Mouse (Mus musculus): ENCODE measurements around the gene Nat8f6. TPM values are rescaled to one million over a fixed set of nuclear protein-coding genes. Genes with fewer than 3 reads are reported as not detected.
"Not testable (repeated sequence)": the region's sequence is repeated elsewhere in the genome, so short reads cannot be mapped to it uniquely, and the experiment has no call there.

The Nat8f6 gene
- total and polyA plus RNA-seq, 3 experiments: not detected

DNA sequence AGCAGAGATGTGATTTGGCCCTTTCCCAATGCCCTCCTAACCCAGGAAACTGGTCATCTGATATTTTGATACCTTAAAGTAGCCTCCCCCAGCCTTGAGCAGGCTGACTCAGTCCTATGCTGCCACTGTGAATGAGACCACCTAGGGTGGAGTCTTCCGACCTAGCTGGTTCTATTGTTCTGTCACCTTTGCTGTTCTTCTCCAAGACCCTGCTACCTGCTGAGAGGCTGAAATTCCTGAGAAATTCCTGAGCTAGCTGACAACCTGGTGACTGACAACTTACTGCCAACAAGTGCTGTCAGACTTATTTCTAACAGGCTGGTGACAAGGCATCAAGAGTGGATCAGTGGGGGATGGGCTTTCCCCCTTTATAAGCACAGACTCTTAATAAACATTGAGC lies 2.4 kb downstream of the Nat8f6 start:
- Histone ChIP-seq H3K36me3 (replicated peaks) (no peaks in the 10 kb centered on the region), H3K9me3 (replicated peaks) (no peaks in the 10 kb centered on the region), H3K4me3 (ENCODE audit: low read depth, low read length) (no peak overlapping the region), H3K27me3 (ENCODE audit: insufficient read depth, low read length) (no peaks in the 10 kb centered on the region), H3K4me1 (ENCODE audit: insufficient read depth, low read depth, low read length) (no peaks in the 10 kb centered on the region)
- TF ChIP-seq GATA1 (IDR thresholded peaks at IDR 0.05; ENCODE audit: borderline replicate concordance, low read length) (no peak), GATA2 (IDR thresholded peaks at IDR 0.05; ENCODE audit: borderline replicate concordance, low read depth, low read length) (no peak), POLR2AphosphoS5 (IDR thresholded peaks at IDR 0.05; ENCODE audit: insufficient replicate concordance, low read depth, low read length) (no peak), TAL1 (conservative IDR thresholded peaks at IDR 0.05; ENCODE audit: low read depth, low read length) (no peak), CTCF (IDR thresholded peaks at IDR 0.05; ENCODE audit: low read depth, low read length) (no peak)
- no peak for ATAC-seq (ENCODE audit: extremely low read depth, insufficient number of reproducible peaks, low FRiP score, poor library complexity, severe bottlenecking)
- DNase-seq (ENCODE audit: low spot score): no peak

DNA sequence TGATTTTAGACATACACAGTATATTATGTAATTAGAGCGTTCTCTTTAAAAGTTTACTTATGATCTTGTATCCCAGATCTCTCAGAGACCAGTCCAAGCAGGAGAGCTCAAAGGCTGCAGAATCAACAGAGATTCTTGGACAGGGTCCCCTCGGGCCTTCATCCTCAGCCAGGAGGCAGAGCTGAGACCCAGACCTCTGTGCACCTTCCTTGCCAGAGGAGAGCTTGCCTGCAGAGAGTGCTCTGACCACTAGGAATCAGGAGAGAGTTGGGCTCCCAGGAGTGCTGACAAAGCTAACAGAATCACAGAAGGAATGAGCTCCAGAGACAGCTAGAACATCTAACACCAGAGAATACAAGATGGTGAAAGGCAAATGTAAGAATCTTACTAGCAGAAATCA lies 7.4 kb downstream of the Nat8f6 start:
- no peaks in the 10 kb centered on the region for H3K9me3 ChIP-seq (replicated peaks)
- TF ChIP-seq TAL1 (conservative IDR thresholded peaks at IDR 0.05; ENCODE audit: low read depth, low read length) (no peak), CTCF (IDR thresholded peaks at IDR 0.05; ENCODE audit: low read depth, low read length) (no peak), POLR2AphosphoS5 (IDR thresholded peaks at IDR 0.05; ENCODE audit: insufficient replicate concordance, low read depth, low read length) (no peak), GATA1 (IDR thresholded peaks at IDR 0.05; ENCODE audit: borderline replicate concordance, low read length) (no peak), GATA2 (IDR thresholded peaks at IDR 0.05; ENCODE audit: borderline replicate concordance, low read depth, low read length) (no peak)
- H3K36me3 ChIP-seq (replicated peaks): no peaks in the 10 kb centered on the region
- H3K4me1 ChIP-seq (ENCODE audit: insufficient read depth, low read depth, low read length): no peaks in the 10 kb centered on the region
- ATAC-seq (ENCODE audit: extremely low read depth, insufficient number of reproducible peaks, low FRiP score, poor library complexity, severe bottlenecking): no peak
- DNase-seq (ENCODE audit: low spot score): no peak
- no peak overlapping the region for H3K4me3 ChIP-seq (ENCODE audit: low read depth, low read length)
- peaks cover 3% of the 10 kb centered on the region; the same call in 1 of the 2 replicates for H3K27me3 ChIP-seq (ENCODE audit: insufficient read depth, low read length)

DNA sequence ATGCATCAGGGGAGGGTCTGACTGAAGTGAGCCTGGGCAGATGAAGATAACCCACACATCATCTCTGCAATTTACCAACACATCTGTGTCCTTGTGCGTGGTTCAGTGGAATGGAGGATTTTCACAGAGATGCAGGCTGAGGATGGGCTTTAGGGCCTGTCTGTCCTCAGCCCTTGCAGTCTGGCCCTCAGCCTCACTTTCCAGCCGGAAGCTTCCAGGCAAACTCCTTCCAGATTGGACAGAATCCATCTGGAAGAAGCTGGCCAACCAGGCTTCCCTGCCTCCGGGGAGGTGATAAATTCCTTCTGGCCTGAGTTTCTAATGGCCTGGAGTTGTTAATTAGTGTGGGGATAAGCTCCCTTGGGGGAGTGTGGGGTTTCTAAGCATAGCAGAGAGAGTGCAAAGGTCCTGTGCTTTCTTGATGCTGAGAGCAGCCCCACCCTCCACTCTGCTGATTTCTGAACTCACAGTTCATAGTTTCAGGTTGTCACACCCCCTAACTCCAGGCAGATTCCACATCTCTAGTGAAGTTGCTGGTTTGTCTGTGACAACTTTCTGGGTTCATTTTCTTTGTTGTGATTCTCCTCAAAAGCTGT lies 9.7 kb downstream of the Nat8f6 start:
- not testable (repeated sequence) for DNase-seq (ENCODE audit: low spot score); H3K9me3 ChIP-seq (replicated peaks); H3K27me3 ChIP-seq (ENCODE audit: insufficient read depth, low read length); H3K4me1 ChIP-seq (ENCODE audit: insufficient read depth, low read depth, low read length); ATAC-seq (ENCODE audit: extremely low read depth, insufficient number of reproducible peaks, low FRiP score, poor library complexity, severe bottlenecking); H3K4me3 ChIP-seq (ENCODE audit: low read depth, low read length); H3K36me3 ChIP-seq (replicated peaks)

DNA sequence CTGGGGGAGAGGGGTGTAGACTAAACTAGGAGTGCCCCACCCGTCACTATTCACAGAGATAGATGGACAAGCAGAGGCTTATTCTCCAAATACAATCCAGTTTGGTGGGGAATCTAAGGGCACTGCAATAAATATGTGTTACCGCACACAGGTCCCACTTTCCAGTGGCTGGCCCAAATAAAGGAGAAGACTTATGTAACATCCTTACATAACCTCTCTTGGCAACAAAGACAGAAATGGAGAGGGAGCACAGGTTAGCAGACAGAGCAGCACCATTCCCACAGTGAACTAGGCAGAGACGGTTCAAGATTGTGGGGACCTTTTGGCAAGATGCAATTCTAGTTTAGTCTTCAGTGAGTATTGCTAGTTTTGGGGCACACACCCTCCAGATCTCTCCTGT lies 10.2 kb downstream of the Nat8f6 start:
- ATAC-seq (ENCODE audit: extremely low read depth, insufficient number of reproducible peaks, low FRiP score, poor library complexity, severe bottlenecking); H3K36me3 ChIP-seq (replicated peaks); H3K4me3 ChIP-seq (ENCODE audit: low read depth, low read length); DNase-seq (ENCODE audit: low spot score); H3K9me3 ChIP-seq (replicated peaks); H3K4me1 ChIP-seq (ENCODE audit: insufficient read depth, low read depth, low read length); H3K27me3 ChIP-seq (ENCODE audit: insufficient read depth, low read length): not testable (repeated sequence)

DNA sequence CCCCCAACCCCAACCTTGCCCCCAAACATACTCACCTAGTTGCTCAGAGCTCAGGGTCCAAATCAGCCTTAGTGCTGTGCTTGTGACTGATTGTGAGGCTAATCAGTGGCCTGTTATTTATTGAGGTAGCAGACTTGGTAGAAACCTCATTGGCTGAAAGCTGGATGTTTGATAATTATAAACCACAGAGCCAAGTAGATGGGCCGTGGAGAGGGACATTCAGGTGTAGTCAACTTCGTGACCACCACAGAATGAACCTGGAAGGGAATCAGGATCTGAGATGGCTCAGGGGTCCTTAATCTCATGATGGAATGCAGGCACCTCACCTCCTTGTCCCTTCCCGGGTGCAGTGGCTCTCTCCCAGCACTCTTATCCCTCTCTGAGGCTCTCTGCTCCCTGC lies 11.0 kb downstream of the Nat8f6 start:
- not testable (repeated sequence) for H3K36me3 ChIP-seq (replicated peaks); H3K9me3 ChIP-seq (replicated peaks); H3K4me3 ChIP-seq (ENCODE audit: low read depth, low read length); DNase-seq (ENCODE audit: low spot score); H3K4me1 ChIP-seq (ENCODE audit: insufficient read depth, low read depth, low read length); ATAC-seq (ENCODE audit: extremely low read depth, insufficient number of reproducible peaks, low FRiP score, poor library complexity, severe bottlenecking); H3K27me3 ChIP-seq (ENCODE audit: insufficient read depth, low read length)

DNA sequence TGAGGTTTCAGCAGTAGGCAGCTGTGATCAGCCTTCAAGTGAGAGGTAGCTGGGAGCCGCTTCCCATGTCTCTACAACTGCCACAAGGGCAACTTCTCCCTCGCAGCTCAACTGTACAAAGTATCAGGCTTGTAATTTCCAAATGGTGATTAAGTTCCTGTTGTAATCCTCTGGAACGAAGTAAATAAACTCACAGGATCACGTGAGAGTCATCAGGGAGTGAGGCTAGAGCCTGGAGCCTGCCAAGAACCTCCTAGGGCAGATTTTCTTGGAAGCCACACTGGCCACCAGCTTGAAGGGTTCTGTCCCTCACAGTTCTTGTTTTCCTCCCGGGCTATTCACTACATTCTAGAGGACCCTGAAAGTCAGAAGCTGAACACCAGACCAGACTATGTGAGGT lies 17.6 kb downstream of the Nat8f6 start:
- not testable (repeated sequence) for H3K4me1 ChIP-seq (ENCODE audit: insufficient read depth, low read depth, low read length); H3K36me3 ChIP-seq (replicated peaks); DNase-seq (ENCODE audit: low spot score); H3K4me3 ChIP-seq (ENCODE audit: low read depth, low read length); H3K9me3 ChIP-seq (replicated peaks); ATAC-seq (ENCODE audit: extremely low read depth, insufficient number of reproducible peaks, low FRiP score, poor library complexity, severe bottlenecking); H3K27me3 ChIP-seq (ENCODE audit: insufficient read depth, low read length)

DNA sequence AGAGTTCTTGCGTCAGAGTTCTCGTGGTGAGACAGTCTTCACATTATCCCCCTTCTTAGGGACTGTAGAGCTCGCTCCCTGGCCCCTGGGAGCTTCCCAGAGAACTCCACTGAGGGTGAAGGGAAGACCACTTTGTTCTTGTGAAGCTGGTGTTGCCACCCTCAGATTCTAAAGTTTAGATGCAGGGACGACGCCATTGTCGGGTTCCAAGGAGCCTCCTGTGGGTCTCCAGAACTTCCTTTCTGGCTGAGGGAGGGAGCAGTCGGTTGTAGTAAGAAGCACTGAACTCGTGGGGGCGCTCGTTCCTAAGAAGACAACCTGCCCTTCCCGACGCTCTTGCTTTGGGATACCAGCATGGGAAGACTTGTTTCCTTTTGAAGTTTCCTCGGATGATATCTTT lies 55.2 kb downstream of the Nat8f6 start, which contains the start of gene Nat8f3:
Gene Nat8f3 (minus strand): TSS at position 223 of the 400 bp plus-strand sequence.
- not testable (repeated sequence) for DNase-seq (ENCODE audit: low spot score); H3K4me3 ChIP-seq (ENCODE audit: low read depth, low read length); H3K9me3 ChIP-seq (replicated peaks); H3K27me3 ChIP-seq (ENCODE audit: insufficient read depth, low read length); H3K4me1 ChIP-seq (ENCODE audit: insufficient read depth, low read depth, low read length); ATAC-seq (ENCODE audit: extremely low read depth, insufficient number of reproducible peaks, low FRiP score, poor library complexity, severe bottlenecking); H3K36me3 ChIP-seq (replicated peaks)

DNA sequence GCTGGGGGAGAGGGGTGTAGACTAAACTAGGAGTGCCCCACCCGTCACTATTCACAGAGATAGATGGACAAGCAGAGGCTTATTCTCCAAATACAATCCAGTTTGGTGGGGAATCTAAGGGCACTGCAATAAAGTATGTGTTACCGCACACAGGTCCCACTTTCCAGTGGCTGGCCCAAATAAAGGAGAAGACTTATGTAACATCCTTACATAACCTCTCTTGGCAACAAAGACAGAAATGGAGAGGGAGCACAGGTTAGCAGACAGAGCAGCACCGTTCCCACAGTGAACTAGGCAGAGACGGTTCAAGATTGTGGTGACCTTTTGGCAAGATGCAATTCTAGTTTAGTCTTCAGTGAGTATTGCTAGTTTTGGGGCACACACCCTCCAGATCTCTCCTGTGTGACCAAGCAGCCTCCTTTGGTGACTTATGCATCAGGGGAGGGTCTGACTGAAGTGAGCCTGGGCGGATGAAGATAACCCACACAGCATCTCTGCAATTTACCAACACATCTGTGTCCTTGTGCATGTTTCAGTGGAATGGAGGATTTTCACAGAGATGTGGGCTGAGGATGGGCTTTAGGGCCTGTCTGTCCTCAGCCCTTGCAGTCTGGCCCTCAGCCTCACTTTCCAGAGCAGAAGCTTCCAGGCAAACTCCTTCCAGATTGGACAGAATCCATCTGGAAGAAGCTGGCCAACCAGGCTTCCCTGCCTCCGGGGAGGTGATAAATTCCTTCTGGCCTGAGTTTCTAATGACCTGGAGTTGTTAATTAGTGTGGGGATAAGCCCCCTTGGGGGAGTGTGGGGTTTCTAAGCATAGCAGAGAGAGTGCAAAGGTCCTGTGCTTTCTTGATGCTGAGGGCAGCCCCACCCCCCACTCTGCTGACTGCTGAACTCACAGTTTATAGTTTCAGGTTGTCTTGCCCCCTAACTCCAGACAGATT lies 57.4 kb downstream of the Nat8f6 start:
- not testable (repeated sequence) for H3K9me3 ChIP-seq (replicated peaks); DNase-seq (ENCODE audit: low spot score); H3K4me3 ChIP-seq (ENCODE audit: low read depth, low read length); H3K27me3 ChIP-seq (ENCODE audit: insufficient read depth, low read length); H3K36me3 ChIP-seq (replicated peaks); H3K4me1 ChIP-seq (ENCODE audit: insufficient read depth, low read depth, low read length); ATAC-seq (ENCODE audit: extremely low read depth, insufficient number of reproducible peaks, low FRiP score, poor library complexity, severe bottlenecking)

DNA sequence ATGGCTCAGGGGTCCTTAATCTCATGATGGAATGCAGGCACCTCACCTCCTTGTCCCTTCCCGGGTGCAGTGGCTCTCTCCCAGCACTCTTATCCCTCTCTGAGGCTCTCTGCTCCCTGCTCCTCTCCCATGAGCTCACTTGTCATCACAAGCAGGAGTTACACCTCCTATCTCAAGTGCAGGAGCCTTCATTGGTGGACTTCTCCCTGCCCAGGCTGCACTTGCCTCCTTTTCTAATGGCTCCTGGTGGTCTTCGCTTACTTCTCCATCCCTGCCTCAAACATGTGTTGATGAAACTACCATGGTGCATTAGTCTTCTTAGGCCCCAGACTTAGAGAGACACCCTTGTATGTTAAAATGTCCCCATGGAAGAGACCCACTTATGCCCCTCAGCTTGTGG lies 58.1 kb downstream of the Nat8f6 start:
- not testable (repeated sequence) for H3K4me3 ChIP-seq (ENCODE audit: low read depth, low read length); H3K27me3 ChIP-seq (ENCODE audit: insufficient read depth, low read length); DNase-seq (ENCODE audit: low spot score); H3K4me1 ChIP-seq (ENCODE audit: insufficient read depth, low read depth, low read length); H3K9me3 ChIP-seq (replicated peaks); ATAC-seq (ENCODE audit: extremely low read depth, insufficient number of reproducible peaks, low FRiP score, poor library complexity, severe bottlenecking); H3K36me3 ChIP-seq (replicated peaks)
